Mouse (Mus musculus) intestine, embryonic 14.5 days (tissue): ENCODE data around the gene Hephl1. TPM values are rescaled to one million over a fixed set of nuclear protein-coding genes. Genes with fewer than 3 reads are reported as not detected.

ENCODE experiments used
- ATAC-seq: fragments of 200-750 bp; cut with Nextera tagmentation; replicated peaks from 2 replicates; pipeline ENCODE4 v1.8.0; 2017; ENCODE audit warnings: low read depth, moderate number of reproducible peaks, moderate TSS enrichment, moderate library complexity; ENCODE audit not compliant: low FRiP score, low TSS enrichment
- DNase-seq: peaks from one replicate; pipeline ENCODE4 v3.0.0-alpha.2; 2018; ENCODE audit warnings: low spot score
- H3K27ac ChIP-seq: fragments of 300-500 bp; sonication (generic); 2 replicates; pipeline ENCODE4 v1.5.1; 2014; ENCODE audit warnings: low read depth, mild to moderate bottlenecking, control low read depth
- H3K27me3 ChIP-seq: fragments of 300-500 bp; sonication (generic); replicated peaks from 2 replicates; pipeline ENCODE4 v1.6.1; 2014; ENCODE audit warnings: low read length, control low read depth; ENCODE audit not compliant: control insufficient read depth, insufficient read depth
- H3K36me3 ChIP-seq: fragments of 300-500 bp; sonication (generic); 2 replicates; pipeline ENCODE4 v1.6.1; 2014; ENCODE audit warnings: low read length, control low read depth; ENCODE audit not compliant: control insufficient read depth, insufficient read depth
- H3K4me1 ChIP-seq: fragments of 300-500 bp; sonication (generic); replicated peaks from 2 replicates; pipeline ENCODE4 v1.6.1; 2014; ENCODE audit warnings: low read length, control low read depth, mixed read lengths; ENCODE audit not compliant: control insufficient read depth, insufficient read depth
- H3K4me2 ChIP-seq: fragments of 300-500 bp; sonication (generic); 2 replicates; pipeline ENCODE4 v1.6.1; 2014; ENCODE audit warnings: low read length
- H3K4me3 ChIP-seq: fragments of 300-500 bp; sonication (generic); 2 replicates; pipeline ENCODE4 v1.5.1; 2014; ENCODE audit warnings: low read depth, low read length, control low read depth, mixed read lengths
- H3K9ac ChIP-seq: fragments of 300-500 bp; sonication (generic); 2 replicates; pipeline ENCODE4 v1.6.1; 2014; ENCODE audit warnings: mild to moderate bottlenecking, low read length
- H3K9me3 ChIP-seq: fragments of 300-500 bp; sonication (generic); 2 replicates; pipeline ENCODE4 v1.6.1; 2016; ENCODE audit warnings: low read length, control low read depth; ENCODE audit not compliant: control insufficient read depth
- WGBS: fragments of 180-500 bp; shearing (Covaris S2); extraction: QIAGEN DNeasy Blood & Tissue Kit; methylation state at CpG from one replicate; pipeline ENCODE4 v1.1.7; 2014; 5-methylcytosine and 5-hydroxymethylcytosine counted together
- polyA plus RNA-seq: library from polyadenylated mRNA; unstranded; fragments of >200 nt; fragmentation: Nextera tagmentation; extraction: Ambion mirVana; gene quantifications from 2 replicates; pipeline ENCODE4 v1.2.1, GENCODE M21; 2014

Gene Hephl1
- polyA plus RNA-seq, 1 experiment from 2014 or later = not detected

GRCm38 (mm10) chr9:15018756-15019131 is 93.2 kb downstream of the Hephl1 start:
- no peak overlapping the region for H3K9ac ChIP-seq
- H3K4me2 ChIP-seq = no peak overlapping the region
- WGBS = 84% methylated on average over 5 of the region's 5 CpGs
- ATAC-seq = no peak
- H3K9me3 ChIP-seq = no peaks in the 10 kb centered on the region
- no peak for DNase-seq
- H3K36me3 ChIP-seq = peaks cover 18% of the 10 kb centered on the region; the same call in 1 of the 2 replicates
- H3K27me3 ChIP-seq = no peaks in the 10 kb centered on the region
- H3K4me3 ChIP-seq = no peak overlapping the region
- no peaks in the 10 kb centered on the region for H3K4me1 ChIP-seq
- H3K27ac ChIP-seq = no peak overlapping the region

GRCm38 (mm10) chr9:15017791-15018755 is 93.8 kb downstream of the Hephl1 start:
- 83% methylated on average over 18 of the region's 18 CpGs for WGBS
- H3K4me1 ChIP-seq = no peaks in the 10 kb centered on the region
- ATAC-seq (no peak), DNase-seq (no peak)
- no peak overlapping the region for H3K27ac ChIP-seq
- peaks cover 18% of the 10 kb centered on the region; the same call in 1 of the 2 replicates for H3K36me3 ChIP-seq
- H3K4me3 ChIP-seq = no peak overlapping the region
- H3K4me2 ChIP-seq = no peak overlapping the region
- H3K27me3 ChIP-seq = no peaks in the 10 kb centered on the region
- no peaks in the 10 kb centered on the region for H3K9me3 ChIP-seq
- H3K9ac ChIP-seq = no peak overlapping the region

GRCm38 (mm10) chr9:15015223-15015956 is 96.5 kb downstream of the Hephl1 start:
- ATAC-seq = no peak; the same call in 1 of the 2 replicates
- DNase-seq = peak; percentile 83
- WGBS = 54% methylated on average over 7 of the region's 7 CpGs
- no peaks in the 10 kb centered on the region for H3K27me3 ChIP-seq
- H3K4me3 ChIP-seq = no peak overlapping the region
- no peak overlapping the region for H3K27ac ChIP-seq
- no peaks in the 10 kb centered on the region for H3K9me3 ChIP-seq
- 0 out of 2 replicates have a peak, but pooled peaks cover 8% of the 10 kb centered on the region for H3K36me3 ChIP-seq
- no peak overlapping the region for H3K4me2 ChIP-seq
- no peak overlapping the region for H3K9ac ChIP-seq
- H3K4me1 ChIP-seq = no peaks in the 10 kb centered on the region

GRCm38 (mm10) chr9:15007566-15007965 is 104.3 kb downstream of the Hephl1 start:
- DNase-seq (no peak), ATAC-seq (no peak)
- Histone ChIP-seq H3K9me3 (no peaks in the 10 kb centered on the region), H3K27me3 (no peaks in the 10 kb centered on the region), H3K4me2 (no peak overlapping the region), H3K27ac (no peak overlapping the region), H3K4me3 (no peak overlapping the region), H3K9ac (no peak overlapping the region), H3K36me3 (peaks cover 25% of the 10 kb centered on the region), H3K4me1 (peaks cover 5% of the 10 kb centered on the region; the same call in 1 of the 2 replicates)
- WGBS = 86% methylated on average over 14 of the region's 14 CpGs

- H3K4me1 ChIP-seq = no peaks in the 10 kb centered on the region
- H3K27me3 ChIP-seq = no peaks in the 10 kb centered on the region
- DNase-seq (no peak), ATAC-seq (no peak)
- peak overlapping the region; percentile 1; the same call in 1 of the 2 replicates for H3K4me2 ChIP-seq
- peaks cover 25% of the 10 kb centered on the region for H3K36me3 ChIP-seq
- 63% methylated on average over 9 of the region's 9 CpGs for WGBS
- no peak overlapping the region for H3K27ac ChIP-seq
- no peaks in the 10 kb centered on the region for H3K9me3 ChIP-seq
- no peak overlapping the region for H3K9ac ChIP-seq
- no peak overlapping the region for H3K4me3 ChIP-seq
Observed at GRCm38 (mm10) chr9:15004298-15004685, 107.6 kb downstream of the Hephl1 start.

GRCm38 (mm10) chr9:15003676-15004297 is 108.1 kb downstream of the Hephl1 start:
- Histone ChIP-seq H3K9me3 (no peaks in the 10 kb centered on the region), H3K4me2 (peak overlapping the region; percentile 1; the same call in 1 of the 2 replicates), H3K27ac (no peak overlapping the region), H3K27me3 (no peaks in the 10 kb centered on the region), H3K4me3 (no peak overlapping the region), H3K36me3 (peaks cover 25% of the 10 kb centered on the region), H3K4me1 (no peaks in the 10 kb centered on the region), H3K9ac (no peak overlapping the region)
- ATAC-seq (no peak), DNase-seq (no peak)
- WGBS = 33% methylated on average over 10 of the region's 10 CpGs

- Histone ChIP-seq H3K27ac (no peak overlapping the region), H3K9me3 (no peaks in the 10 kb centered on the region), H3K27me3 (no peaks in the 10 kb centered on the region), H3K9ac (no peak overlapping the region), H3K36me3 (peaks cover 25% of the 10 kb centered on the region), H3K4me3 (no peak overlapping the region), H3K4me1 (no peaks in the 10 kb centered on the region), H3K4me2 (no peak overlapping the region)
- DNase-seq (no peak), ATAC-seq (no peak)
- WGBS = 53% methylated on average over 6 of the region's 6 CpGs
Observed at GRCm38 (mm10) chr9:15002995-15003613, 108.8 kb downstream of the Hephl1 start.
